Mouse (Mus musculus) midbrain, embryonic 10.5 days (tissue): Measurements from ENCODE around the gene Ifi211. TPM values are rescaled to one million over a fixed set of nuclear protein-coding genes. Genes with fewer than 3 reads are reported as not detected.
"Not testable (repeated sequence)": the region's sequence is repeated elsewhere in the genome, so short reads cannot be mapped to it uniquely, and the experiment has no call there.

ENCODE experiments used
- DNase-seq: peaks from one replicate; pipeline ENCODE4 v3.0.0-alpha.2; 2017; ENCODE audit warnings: low spot score
- H3K27ac ChIP-seq: fragments of 300-500 bp; sonication (generic); replicated peaks from 2 replicates; pipeline ENCODE4 v1.5.1; 2016; ENCODE audit warnings: mild to moderate bottlenecking
- H3K27me3 ChIP-seq: fragments of 300-500 bp; sonication (generic); 2 replicates; pipeline ENCODE4 v1.6.1; 2016; ENCODE audit warnings: low read depth, mild to moderate bottlenecking; ENCODE audit not compliant: poor library complexity, severe bottlenecking
- H3K36me3 ChIP-seq: fragments of 300-500 bp; sonication (generic); 2 replicates; pipeline ENCODE4 v1.6.1; 2016; ENCODE audit warnings: mild to moderate bottlenecking, moderate library complexity
- H3K4me1 ChIP-seq: fragments of 300-500 bp; sonication (generic); 2 replicates; pipeline ENCODE4 v1.6.1; 2016
- H3K4me3 ChIP-seq: fragments of 300-500 bp; sonication (generic); 2 replicates; pipeline ENCODE4 v1.5.1; 2016; ENCODE audit warnings: mild to moderate bottlenecking, moderate library complexity
- H3K9me3 ChIP-seq: fragments of 300-500 bp; sonication (generic); replicated peaks from 2 replicates; pipeline ENCODE4 v1.6.1; 2016; ENCODE audit warnings: mild to moderate bottlenecking
- WGBS: fragments of 180-500 bp; shearing (Covaris S2); methylation state at CpG from one replicate; pipeline ENCODE4 v1.1.7; 2016; 5-methylcytosine and 5-hydroxymethylcytosine counted together
- polyA plus RNA-seq: library from polyadenylated mRNA; unstranded; fragments of >200 nt; fragmentation: Nextera tagmentation; extraction: Ambion mirVana; gene quantifications from 2 replicates; pipeline ENCODE4 v1.2.1, GENCODE M21; 2016

The Ifi211 gene
- polyA plus RNA-seq, 1 experiment from 2014 or later, result 0.11 TPM

- not testable (repeated sequence) for H3K36me3 ChIP-seq, H3K27me3 ChIP-seq, H3K4me3 ChIP-seq, H3K27ac ChIP-seq, H3K9me3 ChIP-seq, H3K4me1 ChIP-seq, DNase-seq
Observed at GRCm38 (mm10) chr1:173913256-173913791, 478 bp upstream of the Ifi211 start.

DNA sequence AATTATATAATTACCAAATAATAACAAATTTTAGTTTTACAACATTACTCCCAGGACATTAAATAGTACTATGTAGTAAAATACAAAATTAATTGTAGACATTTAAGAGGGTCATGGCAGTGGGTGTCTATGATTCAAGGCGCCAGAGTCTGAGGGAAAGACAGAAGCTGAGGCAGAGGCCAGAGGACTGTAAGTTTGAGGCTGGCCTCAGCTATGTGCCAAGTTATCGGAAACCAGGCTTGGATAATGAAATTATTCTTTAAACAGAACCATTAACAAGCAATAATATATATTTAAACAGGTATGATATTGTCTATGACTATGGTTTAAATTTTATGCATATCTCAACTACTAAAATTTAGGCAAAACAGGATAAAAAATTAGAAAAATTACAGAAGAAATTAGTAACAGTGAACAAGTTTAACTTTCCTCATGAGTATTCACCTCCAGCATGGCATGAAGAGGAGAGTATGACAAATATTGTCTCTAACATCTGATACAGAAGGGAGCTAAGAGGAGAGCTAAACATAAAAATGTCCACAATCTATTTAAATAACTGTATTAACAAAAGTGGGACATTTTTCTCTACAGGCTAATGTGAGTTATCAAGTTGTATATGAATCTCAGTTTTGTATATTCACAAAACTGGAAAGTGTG lies 910 bp downstream of the Ifi211 start:
- no peak for DNase-seq
- H3K4me1 ChIP-seq, result no peaks in the 10 kb centered on the region
- no peaks in the 10 kb centered on the region for H3K9me3 ChIP-seq
- no peak overlapping the region for H3K4me3 ChIP-seq
- H3K27me3 ChIP-seq, result no peaks in the 10 kb centered on the region
- 89% methylated on average over 2 of the region's 2 CpGs for WGBS
- H3K36me3 ChIP-seq, result no peaks in the 10 kb centered on the region
- no peak overlapping the region for H3K27ac ChIP-seq

- not testable (repeated sequence) for H3K4me3 ChIP-seq, H3K9me3 ChIP-seq, H3K4me1 ChIP-seq, H3K36me3 ChIP-seq, H3K27ac ChIP-seq, DNase-seq, H3K27me3 ChIP-seq
Observed at GRCm38 (mm10) chr1:173908390-173908789, 4.5 kb downstream of the Ifi211 start.

- not testable (repeated sequence) for H3K4me1 ChIP-seq, H3K27me3 ChIP-seq, H3K36me3 ChIP-seq, DNase-seq, H3K4me3 ChIP-seq, H3K9me3 ChIP-seq, H3K27ac ChIP-seq
- WGBS, result 88% methylated on average over 4 of the region's 4 CpGs
Observed at GRCm38 (mm10) chr1:173905885-173906284, 7.0 kb downstream of the Ifi211 start.

- H3K4me3 ChIP-seq, H3K4me1 ChIP-seq, H3K27me3 ChIP-seq, H3K36me3 ChIP-seq, DNase-seq, H3K9me3 ChIP-seq, H3K27ac ChIP-seq: not testable (repeated sequence)
Observed at GRCm38 (mm10) chr1:173889741-173890140, 23.1 kb downstream of the Ifi211 start.

- not testable (repeated sequence) for DNase-seq, H3K27ac ChIP-seq, H3K4me1 ChIP-seq, H3K27me3 ChIP-seq, H3K4me3 ChIP-seq, H3K36me3 ChIP-seq, H3K9me3 ChIP-seq
- 75% methylated on average over 1 of the region's 2 CpGs for WGBS
Observed at GRCm38 (mm10) chr1:173887026-173887787, 25.6 kb downstream of the Ifi211 start.

DNA sequence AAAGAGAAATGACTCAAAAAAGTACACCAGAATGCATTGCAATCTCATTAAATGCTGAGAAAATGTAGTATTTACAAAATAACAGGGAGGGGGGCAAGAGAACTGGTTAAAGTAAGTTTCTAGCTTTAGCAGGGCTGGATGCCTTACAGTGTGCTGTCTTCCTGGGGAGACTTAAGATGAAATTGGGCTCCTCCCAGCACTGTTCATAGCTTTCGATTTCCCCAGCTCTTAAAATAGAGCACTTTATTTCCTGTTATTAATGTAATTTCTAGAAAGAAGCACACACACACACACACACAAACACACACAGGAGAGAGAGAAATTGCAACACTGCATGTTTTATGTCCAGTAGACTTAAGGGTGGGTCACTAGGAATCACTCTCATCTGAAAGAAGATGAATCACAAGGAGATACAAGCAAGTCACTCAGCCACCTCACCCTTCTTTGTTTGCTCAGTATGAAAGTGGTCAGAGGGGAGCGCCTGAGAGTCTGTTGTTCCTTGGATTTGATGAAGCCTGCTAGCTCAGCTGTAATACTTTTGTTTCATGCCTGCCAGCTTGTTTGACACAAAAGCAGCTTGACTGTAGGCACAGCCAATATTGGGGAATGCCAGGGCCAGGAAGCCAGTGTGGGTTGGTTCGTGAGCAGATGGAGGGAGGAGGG lies 32.7 kb downstream of the Ifi211 start:
- H3K36me3 ChIP-seq, H3K4me1 ChIP-seq, H3K27me3 ChIP-seq, H3K4me3 ChIP-seq, H3K9me3 ChIP-seq, DNase-seq, H3K27ac ChIP-seq: not testable (repeated sequence)
- WGBS, result 75% methylated on average over 3 of the region's 3 CpGs

GRCm38 (mm10) chr1:173879225-173879987 lies 33.4 kb downstream of the Ifi211 start:
- not testable (repeated sequence) for H3K27me3 ChIP-seq, H3K4me1 ChIP-seq, H3K4me3 ChIP-seq, DNase-seq, H3K27ac ChIP-seq, H3K9me3 ChIP-seq, H3K36me3 ChIP-seq
- WGBS, result 83% methylated on average over 5 of the region's 5 CpGs

- 92% methylated on average over 6 of the region's 6 CpGs for WGBS
- H3K36me3 ChIP-seq, H3K4me1 ChIP-seq, H3K9me3 ChIP-seq, H3K27ac ChIP-seq, H3K4me3 ChIP-seq, H3K27me3 ChIP-seq, DNase-seq: not testable (repeated sequence)
Observed at GRCm38 (mm10) chr1:173878264-173878663, 34.6 kb downstream of the Ifi211 start.

DNA sequence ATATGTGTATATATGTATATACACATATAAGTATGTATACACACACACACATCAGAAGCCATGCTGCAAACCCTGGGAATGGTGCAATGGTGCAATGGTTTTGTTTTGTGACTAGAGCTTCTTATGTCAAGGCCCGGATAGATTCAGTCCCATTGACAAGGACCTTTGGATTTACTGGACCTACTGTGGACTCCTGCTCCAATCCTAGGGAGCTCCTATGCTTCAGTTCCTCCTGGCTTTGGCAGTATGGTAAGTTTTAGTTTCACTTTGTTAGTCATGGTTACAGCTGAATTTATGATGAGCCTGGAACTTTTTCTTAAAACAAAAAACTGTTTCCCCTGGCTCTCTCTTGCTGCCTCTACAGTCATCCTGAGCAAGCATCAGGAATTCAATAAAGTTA lies 35.7 kb downstream of the Ifi211 start:
- H3K4me1 ChIP-seq, H3K4me3 ChIP-seq, H3K9me3 ChIP-seq, H3K27me3 ChIP-seq, H3K27ac ChIP-seq, DNase-seq, H3K36me3 ChIP-seq: not testable (repeated sequence)
- WGBS, result 84% methylated on average over 1 of the region's 1 CpGs

DNA sequence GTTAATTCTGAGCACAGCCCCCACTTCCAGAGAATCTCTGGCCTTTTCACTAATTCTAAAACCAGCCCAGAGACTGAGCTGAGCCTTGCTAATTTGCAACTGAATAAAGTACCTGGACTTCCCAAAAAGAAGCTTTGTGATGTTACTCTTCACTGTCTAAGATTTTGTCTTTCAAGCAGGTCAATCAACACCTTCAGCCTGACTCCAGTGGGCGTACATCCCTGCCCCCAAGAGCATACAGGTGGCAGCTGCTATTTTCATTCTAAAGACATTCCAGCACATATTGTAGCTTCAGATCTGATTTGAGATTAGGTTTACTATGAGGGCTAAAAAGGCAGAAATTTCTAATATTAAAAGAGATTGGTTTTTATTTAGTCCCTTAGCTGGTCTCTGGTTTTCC lies 44.3 kb downstream of the Ifi211 start:
- DNase-seq, result not testable (repeated sequence)
- WGBS, result 73% methylated on average over 1 of the region's 1 CpGs

DNA sequence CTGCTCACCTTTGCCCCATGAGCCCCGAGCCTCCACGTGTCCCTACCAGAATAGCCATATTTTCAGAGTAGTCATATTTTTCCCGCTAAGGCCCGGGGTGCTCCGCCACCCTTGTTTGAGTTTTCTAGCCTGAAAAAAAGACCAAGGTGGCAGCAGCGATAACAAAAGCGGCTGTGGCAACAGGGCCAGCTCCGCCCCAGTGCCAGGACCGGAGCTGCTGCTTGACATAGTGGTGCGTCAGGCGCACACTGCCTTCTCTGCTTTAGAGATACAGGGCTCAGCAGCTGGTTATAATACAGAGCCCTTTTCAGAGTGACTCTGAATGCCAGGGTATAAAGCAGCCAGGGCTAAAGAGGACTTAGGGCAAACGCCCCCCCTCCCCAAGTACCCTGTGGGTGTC lies 46.3 kb downstream of the Ifi211 start:
- no peak for DNase-seq
- Histone ChIP-seq H3K9me3 (no peaks in the 10 kb centered on the region), H3K4me3 (no peak overlapping the region), H3K4me1 (no peaks in the 10 kb centered on the region), H3K27me3 (no peaks in the 10 kb centered on the region), H3K36me3 (no peaks in the 10 kb centered on the region), H3K27ac (no peak overlapping the region)
- 90% methylated on average over 12 of the region's 12 CpGs for WGBS

More for the DNA sequence above, 44.3 kb downstream of the Ifi211 start:
- H3K36me3 ChIP-seq, H3K4me3 ChIP-seq, H3K27me3 ChIP-seq, H3K27ac ChIP-seq, H3K4me1 ChIP-seq, H3K9me3 ChIP-seq: not testable (repeated sequence)

- H3K9me3 ChIP-seq, H3K27ac ChIP-seq, DNase-seq, H3K27me3 ChIP-seq, H3K36me3 ChIP-seq, H3K4me1 ChIP-seq, H3K4me3 ChIP-seq: not testable (repeated sequence)
Observed at GRCm38 (mm10) chr1:173853711-173854110, 59.1 kb downstream of the Ifi211 start.
